Mouse (Mus musculus): ENCODE data around the gene Fbln7. TPM values are rescaled to one million over a fixed set of nuclear protein-coding genes. Genes with fewer than 3 reads are reported as not detected.
A peak's percentile ranks its signal among the peaks of the same experiment; 100 is the strongest.

The Fbln7 gene
- polyA plus RNA-seq, 1 experiment from 2014 or later: 5.9 TPM

DNA sequence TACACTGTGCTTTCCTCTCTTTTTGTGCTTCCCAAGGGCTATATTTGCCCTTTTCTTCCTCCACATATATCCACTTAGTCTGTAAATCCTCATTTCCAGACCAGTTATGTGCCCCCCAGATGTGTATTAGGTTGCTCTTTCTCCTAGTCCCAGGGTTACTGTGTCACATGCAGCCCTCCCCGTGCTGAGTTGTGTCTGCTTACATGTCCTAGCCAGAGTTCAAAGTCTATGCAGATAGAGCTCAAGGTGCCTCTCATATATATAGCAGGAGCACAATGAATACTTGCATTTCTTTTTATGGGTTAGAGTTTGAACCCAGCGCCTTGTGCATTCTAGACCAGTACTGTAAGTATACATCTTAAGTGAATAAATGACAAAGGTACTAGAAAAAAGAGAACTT, 29.3 kb upstream of the Fbln7 start:
- Histone ChIP-seq H3K9me3 (replicated peaks) (no peaks in the 10 kb centered on the region), H3K4me3 (replicated peaks) (no peak overlapping the region), H3K4me2 (replicated peaks) (no peak overlapping the region), H3K36me3 (peaks cover 63% of the 10 kb centered on the region), H3K4me1 (no peaks in the 10 kb centered on the region), H3K9ac (no peak overlapping the region), H3K27me3 (no peaks in the 10 kb centered on the region), H3K27ac (replicated peaks) (no peak overlapping the region)
- WGBS: 94% methylated on average over 2 of the region's 2 CpGs
- ATAC-seq (ENCODE audit: insufficient number of reproducible peaks, low FRiP score, low TSS enrichment, low read depth): no peak

GRCm38 (mm10) chr2:128837531-128837930, 25.2 kb upstream of the Fbln7 start:
- Histone ChIP-seq H3K9ac (no peak overlapping the region), H3K9me3 (replicated peaks) (no peaks in the 10 kb centered on the region), H3K36me3 (peaks cover 58% of the 10 kb centered on the region), H3K27ac (replicated peaks) (no peak overlapping the region), H3K4me2 (replicated peaks) (no peak overlapping the region), H3K4me3 (replicated peaks) (no peak overlapping the region), H3K4me1 (no peaks in the 10 kb centered on the region), H3K27me3 (no peaks in the 10 kb centered on the region)
- 85% methylated on average over 8 of the region's 8 CpGs for WGBS
- ATAC-seq (ENCODE audit: insufficient number of reproducible peaks, low FRiP score, low TSS enrichment, low read depth): no peak

DNA sequence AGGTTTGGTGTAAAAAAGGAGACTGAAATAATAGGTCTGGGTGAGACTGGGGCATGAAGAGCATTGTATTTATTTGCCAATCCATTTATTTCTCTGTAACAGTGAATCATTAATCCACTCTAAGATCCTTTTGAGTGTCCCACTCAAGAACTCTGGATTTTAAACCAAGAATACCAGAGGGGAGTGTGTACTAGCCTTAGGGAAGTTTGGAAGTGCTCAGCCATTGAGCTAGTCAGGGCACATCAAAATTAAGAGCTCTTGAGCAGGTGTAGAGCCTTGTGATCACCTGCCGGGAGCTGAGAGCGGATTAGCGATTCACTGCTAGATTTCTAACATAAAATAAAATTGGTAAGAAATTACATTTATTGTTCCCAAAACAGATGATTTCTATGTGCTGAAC, 24.2 kb upstream of the Fbln7 start:
- Histone ChIP-seq H3K36me3 (peaks cover 57% of the 10 kb centered on the region), H3K4me1 (no peaks in the 10 kb centered on the region), H3K4me3 (replicated peaks) (no peak overlapping the region), H3K4me2 (replicated peaks) (no peak overlapping the region), H3K27me3 (no peaks in the 10 kb centered on the region), H3K9ac (no peak overlapping the region), H3K27ac (replicated peaks) (no peak overlapping the region), H3K9me3 (replicated peaks) (no peaks in the 10 kb centered on the region)
- ATAC-seq (ENCODE audit: insufficient number of reproducible peaks, low FRiP score, low TSS enrichment, low read depth): no peak
- 82% methylated on average over 3 of the region's 3 CpGs for WGBS

GRCm38 (mm10) chr2:128839501-128839900, 23.3 kb upstream of the Fbln7 start:
- Histone ChIP-seq H3K9ac (no peak overlapping the region), H3K36me3 (peaks cover 54% of the 10 kb centered on the region), H3K9me3 (replicated peaks) (no peaks in the 10 kb centered on the region), H3K4me3 (replicated peaks) (no peak overlapping the region), H3K4me2 (replicated peaks) (no peak overlapping the region), H3K27me3 (no peaks in the 10 kb centered on the region), H3K27ac (replicated peaks) (no peak overlapping the region), H3K4me1 (no peaks in the 10 kb centered on the region)
- ATAC-seq (ENCODE audit: insufficient number of reproducible peaks, low FRiP score, low TSS enrichment, low read depth): no peak
- 85% methylated on average over 2 of the region's 2 CpGs for WGBS

DNA sequence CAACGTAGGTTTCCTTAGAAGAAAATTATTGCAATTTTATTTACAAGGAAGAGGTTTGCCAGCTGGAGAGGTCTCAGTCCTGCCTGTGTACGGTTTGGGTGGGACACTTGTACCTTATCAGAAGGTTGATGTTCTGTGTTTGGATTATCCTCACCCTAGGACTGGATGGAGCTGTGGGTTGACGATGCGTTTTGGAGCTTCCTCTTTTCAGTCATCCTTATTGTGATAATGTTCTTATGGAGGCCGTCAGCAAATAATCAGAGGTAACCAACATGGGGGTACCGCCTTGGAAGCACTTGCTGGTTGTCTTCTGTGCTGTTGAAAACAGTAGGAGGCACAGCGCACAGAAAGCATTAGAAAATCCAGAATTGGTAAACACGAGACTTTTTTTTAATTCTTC, 20.3 kb upstream of the Fbln7 start:
- no peak for ATAC-seq (ENCODE audit: insufficient number of reproducible peaks, low FRiP score, low TSS enrichment, low read depth)

DNA sequence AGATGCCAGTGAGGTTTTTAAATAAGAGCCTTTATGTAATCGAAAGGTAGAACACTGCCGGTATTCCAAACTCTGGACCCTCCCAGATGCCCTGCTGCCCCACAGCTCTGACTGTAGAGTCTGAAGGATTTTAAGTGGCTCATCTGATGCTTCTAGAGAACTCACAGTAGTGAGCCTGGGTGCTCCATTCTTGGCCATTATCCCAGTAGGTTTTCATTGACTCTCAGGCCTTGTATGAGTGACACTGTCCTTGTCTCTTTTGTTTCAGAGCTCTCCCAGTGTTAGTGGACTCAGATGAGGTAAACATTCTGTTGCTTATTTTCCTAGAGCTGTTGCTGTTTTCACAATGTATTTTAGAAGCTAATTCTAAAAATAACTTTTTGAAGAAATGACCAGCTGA, 12.7 kb upstream of the Fbln7 start:
- ATAC-seq (ENCODE audit: insufficient number of reproducible peaks, low FRiP score, low TSS enrichment, low read depth): no peak
- no peak overlapping the region for H3K27ac ChIP-seq (replicated peaks)
- H3K27me3 ChIP-seq: no peaks in the 10 kb centered on the region
- 92% methylated on average over 2 of the region's 2 CpGs for WGBS
- peaks cover 55% of the 10 kb centered on the region for H3K36me3 ChIP-seq
- H3K4me2 ChIP-seq (replicated peaks): no peak overlapping the region
- H3K4me1 ChIP-seq: no peaks in the 10 kb centered on the region
- H3K4me3 ChIP-seq (replicated peaks): no peak overlapping the region
- no peak overlapping the region for H3K9ac ChIP-seq
- H3K9me3 ChIP-seq (replicated peaks): no peaks in the 10 kb centered on the region

More for the DNA sequence above, 20.3 kb upstream of the Fbln7 start:
- H3K4me3 ChIP-seq (replicated peaks): no peak overlapping the region
- no peaks in the 10 kb centered on the region for H3K27me3 ChIP-seq
- H3K4me2 ChIP-seq (replicated peaks): no peak overlapping the region
- no peaks in the 10 kb centered on the region for H3K9me3 ChIP-seq (replicated peaks)
- no peaks in the 10 kb centered on the region for H3K4me1 ChIP-seq
- no peak overlapping the region for H3K27ac ChIP-seq (replicated peaks)
- H3K36me3 ChIP-seq: peaks cover 56% of the 10 kb centered on the region
- H3K9ac ChIP-seq: no peak overlapping the region
- 92% methylated on average over 8 of the region's 8 CpGs for whole genome bisulfite sequencing

DNA sequence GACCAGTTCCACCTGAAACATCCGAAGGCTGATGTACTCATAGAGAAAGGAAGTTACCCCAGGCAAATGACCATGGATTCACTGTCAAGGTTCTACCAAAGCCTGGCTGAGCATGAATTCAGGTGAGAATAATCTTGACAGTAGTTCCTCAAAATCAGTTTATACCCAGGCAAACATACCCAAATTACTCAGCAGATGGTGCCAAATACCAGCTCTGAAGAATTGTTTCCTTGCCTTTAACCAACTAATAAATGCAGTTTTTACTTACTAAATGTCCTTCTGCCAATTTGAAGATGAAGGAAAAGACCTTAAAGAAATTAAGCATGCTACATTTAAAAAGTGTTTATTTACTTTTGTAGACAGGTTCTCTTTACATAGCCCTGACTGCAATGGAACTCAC, 6.1 kb upstream of the Fbln7 start:
- no peak overlapping the region for H3K27ac ChIP-seq (replicated peaks)
- no peak for ATAC-seq (ENCODE audit: insufficient number of reproducible peaks, low FRiP score, low TSS enrichment, low read depth)
- H3K27me3 ChIP-seq: no peaks in the 10 kb centered on the region
- no peak overlapping the region for H3K9ac ChIP-seq
- no peaks in the 10 kb centered on the region for H3K9me3 ChIP-seq (replicated peaks)
- WGBS: 90% methylated on average over 1 of the region's 1 CpGs
- no peaks in the 10 kb centered on the region for H3K4me1 ChIP-seq
- H3K36me3 ChIP-seq: peaks cover 15% of the 10 kb centered on the region
- no peak overlapping the region for H3K4me3 ChIP-seq (replicated peaks)
- no peak overlapping the region for H3K4me2 ChIP-seq (replicated peaks)

- no peak overlapping the region for H3K9ac ChIP-seq
- ATAC-seq (ENCODE audit: insufficient number of reproducible peaks, low FRiP score, low TSS enrichment, low read depth): no peak
- peaks cover 5% of the 10 kb centered on the region for H3K4me1 ChIP-seq
- no peak overlapping the region for H3K4me2 ChIP-seq (replicated peaks)
- H3K27ac ChIP-seq (replicated peaks): no peak overlapping the region
- 83% methylated on average over 6 of the region's 6 CpGs for WGBS
- H3K27me3 ChIP-seq: peaks cover 4% of the 10 kb centered on the region; the same call in 1 of the 2 replicates
- no peaks in the 10 kb centered on the region for H3K9me3 ChIP-seq (replicated peaks)
- no peak overlapping the region for H3K4me3 ChIP-seq (replicated peaks)
- 0 out of 2 replicates have a peak, but pooled peaks cover 4% of the 10 kb centered on the region for H3K36me3 ChIP-seq
Measured at GRCm38 (mm10) chr2:128858962-128859361, 3.8 kb upstream of the Fbln7 start.

DNA sequence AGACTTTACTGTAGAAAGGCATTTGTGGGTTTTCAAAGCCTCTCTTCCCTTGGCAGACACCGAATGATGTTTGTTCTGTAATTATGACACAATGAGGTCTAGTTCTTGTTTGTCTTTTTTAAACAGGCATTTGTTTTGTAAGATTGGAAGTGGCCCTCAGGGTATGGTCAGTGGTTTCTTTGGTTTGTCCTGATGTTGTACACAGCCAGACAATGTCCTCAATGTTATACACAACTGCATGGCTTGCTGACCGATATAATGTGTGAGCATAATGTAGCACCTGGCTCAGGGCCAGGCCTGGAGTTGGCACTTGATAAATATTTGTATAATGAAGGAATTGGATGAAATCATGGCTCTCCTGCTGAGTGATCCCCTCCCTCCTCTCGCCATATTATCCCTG, 2.9 kb upstream of the Fbln7 start:
- WGBS: 68% methylated on average over 3 of the region's 3 CpGs
- H3K27ac ChIP-seq (replicated peaks): no peak overlapping the region
- H3K4me1 ChIP-seq: peaks cover 9% of the 10 kb centered on the region
- no peak for ATAC-seq (ENCODE audit: insufficient number of reproducible peaks, low FRiP score, low TSS enrichment, low read depth)
- no peaks in the 10 kb centered on the region for H3K9me3 ChIP-seq (replicated peaks)
- H3K4me3 ChIP-seq (replicated peaks): no peak overlapping the region
- no peak overlapping the region for H3K4me2 ChIP-seq (replicated peaks)
- H3K9ac ChIP-seq: no peak overlapping the region
- H3K36me3 ChIP-seq: 0 out of 2 replicates have a peak, but pooled peaks cover 2% of the 10 kb centered on the region
- peaks cover 7% of the 10 kb centered on the region for H3K27me3 ChIP-seq

- H3K9me3 ChIP-seq (replicated peaks): no peaks in the 10 kb centered on the region
- peaks cover 18% of the 10 kb centered on the region for H3K27me3 ChIP-seq
- H3K27ac ChIP-seq (replicated peaks): no peak overlapping the region
- peak; percentile 66 for ATAC-seq (ENCODE audit: insufficient number of reproducible peaks, low FRiP score, low TSS enrichment, low read depth)
- H3K36me3 ChIP-seq: no peaks in the 10 kb centered on the region
- H3K4me2 ChIP-seq (replicated peaks): peak overlapping the region; percentile 96
- H3K4me3 ChIP-seq (replicated peaks): peak overlapping the region; percentile 52
- peak overlapping the region; percentile 47 for H3K9ac ChIP-seq
- H3K4me1 ChIP-seq: peaks cover 9% of the 10 kb centered on the region
- WGBS: under 1% methylated on average over 38 of the region's 38 CpGs
Measured at GRCm38 (mm10) chr2:128863777-128864331, 1.1 kb downstream of the Fbln7 start.

- Histone ChIP-seq H3K4me1 (peaks cover 9% of the 10 kb centered on the region), H3K36me3 (no peaks in the 10 kb centered on the region), H3K27me3 (peaks cover 18% of the 10 kb centered on the region), H3K9me3 (replicated peaks) (no peaks in the 10 kb centered on the region), H3K27ac (replicated peaks) (no peak overlapping the region), H3K4me3 (replicated peaks) (no peak overlapping the region), H3K9ac (no peak overlapping the region), H3K4me2 (replicated peaks) (no peak overlapping the region)
- WGBS: 28% methylated on average over 3 of the region's 3 CpGs
- no peak for ATAC-seq (ENCODE audit: insufficient number of reproducible peaks, low FRiP score, low TSS enrichment, low read depth)
Measured at GRCm38 (mm10) chr2:128865061-128865460, 2.3 kb downstream of the Fbln7 start.

- 68% methylated on average over 8 of the region's 8 CpGs for WGBS
- H3K9me3 ChIP-seq (replicated peaks): no peaks in the 10 kb centered on the region
- no peaks in the 10 kb centered on the region for H3K27me3 ChIP-seq
- H3K9ac ChIP-seq: no peak overlapping the region
- H3K4me1 ChIP-seq: no peaks in the 10 kb centered on the region
- H3K4me3 ChIP-seq (replicated peaks): no peak overlapping the region
- ATAC-seq (ENCODE audit: insufficient number of reproducible peaks, low FRiP score, low TSS enrichment, low read depth): no peak
- no peak overlapping the region for H3K27ac ChIP-seq (replicated peaks)
- H3K4me2 ChIP-seq (replicated peaks): no peak overlapping the region
- H3K36me3 ChIP-seq: no peaks in the 10 kb centered on the region
Measured at GRCm38 (mm10) chr2:128871656-128872055, 8.9 kb downstream of the Fbln7 start.
